Mouse (Mus musculus) cerebellum, adult 2 months (tissue): ENCODE results near the gene H3f3b. TPM values are rescaled to one million over a fixed set of nuclear protein-coding genes. Genes with fewer than 3 reads are reported as not detected.

ENCODE experiments used
- DNase-seq, 2 experiments: peaks; one replicate each; pipeline ENCODE4 v3.0.0; 2021
- H3K27ac ChIP-seq: fragments of 200-500 bp; 2 replicates; pipeline ENCODE4 v1.5.1; 2012; ENCODE audit warnings: low read length, control low read depth, inconsistent platforms; ENCODE audit not compliant: insufficient read depth
- H3K27me3 ChIP-seq: fragments of 200-500 bp; 2 replicates; pipeline ENCODE4 v1.6.1; 2012; ENCODE audit warnings: inconsistent platforms, mild to moderate bottlenecking, low read length, moderate library complexity; ENCODE audit not compliant: control insufficient read depth, insufficient read depth
- H3K4me1 ChIP-seq: fragments of 200-500 bp; 2 replicates; pipeline ENCODE4 v1.6.1; 2011; ENCODE audit warnings: low read length; ENCODE audit not compliant: control insufficient read depth, insufficient read depth
- H3K4me3 ChIP-seq: fragments of 200-500 bp; replicated peaks from 2 replicates; pipeline ENCODE3; 2011; ENCODE audit warnings: mild to moderate bottlenecking, low read depth, low read length, control low read depth; ENCODE audit not compliant: insufficient read depth
- CTCF ChIP-seq: fragments of 200-500 bp; IDR thresholded peaks from 2 replicates; pipeline ENCODE4 v1.5.1; 2011; ENCODE audit warnings: low read depth, mild to moderate bottlenecking, control low read depth, low read length, moderate library complexity, borderline replicate concordance; ENCODE audit not compliant: insufficient read depth
- POLR2A ChIP-seq: fragments of 200-500 bp; IDR thresholded peaks from 2 replicates; pipeline ENCODE4 v1.6.1; 2011; ENCODE audit warnings: low read length, control low read depth, borderline replicate concordance; ENCODE audit not compliant: insufficient read depth
- WGBS: fragments of 180-500 bp; shearing (Covaris S2); methylation state at CpG from one replicate; pipeline ENCODE4 v1.1.7; 2018; 5-methylcytosine and 5-hydroxymethylcytosine counted together
- polyA plus RNA-seq: library from polyadenylated mRNA; depleted of rRNA; stranded (reverse); fragments of >200 nt; gene quantifications from 2 replicates; pipeline ENCODE4 v1.2.3, GENCODE M21; 2012

H3f3b gene
- polyA plus RNA-seq, 1 experiment, result 456 TPM

DNA sequence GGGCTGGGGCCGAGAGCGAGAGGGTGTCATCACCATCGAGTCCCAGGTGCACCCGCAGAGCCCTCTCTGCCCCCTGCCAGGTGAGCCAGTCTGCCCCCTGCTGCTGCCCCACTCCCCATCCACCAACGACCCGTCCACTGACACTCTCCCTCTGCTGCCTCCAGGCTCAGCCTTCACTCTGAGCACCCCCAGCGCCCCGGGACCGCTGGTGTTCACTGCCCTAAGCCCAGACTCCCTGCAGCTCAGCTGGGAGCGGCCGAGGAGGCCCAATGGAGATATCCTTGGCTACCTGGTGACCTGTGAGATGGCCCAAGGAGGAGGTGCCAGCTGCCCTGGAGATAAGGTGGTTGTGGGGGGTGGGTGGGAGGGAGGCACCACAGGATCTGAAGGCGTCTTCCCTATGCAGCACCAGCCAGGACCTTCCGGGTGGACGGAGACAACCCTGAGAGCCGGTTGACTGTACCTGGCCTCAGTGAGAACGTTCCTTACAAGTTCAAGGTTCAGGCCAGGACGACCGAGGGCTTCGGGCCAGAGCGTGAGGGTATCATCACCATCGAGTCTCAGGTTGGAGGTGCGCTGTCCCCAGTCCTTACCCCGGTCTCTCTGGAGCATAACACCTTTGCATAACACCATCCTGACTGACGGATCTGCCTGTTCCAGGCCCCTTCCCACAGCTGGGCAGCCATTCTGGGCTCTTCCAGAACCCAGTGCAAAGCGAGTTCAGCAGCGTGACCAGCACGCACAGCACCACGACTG is 20.5 kb downstream of the H3f3b start:
- Histone ChIP-seq H3K4me1 (peaks cover 37% of the 10 kb centered on the region), H3K27me3 (no peaks in the 10 kb centered on the region), H3K27ac (no peak overlapping the region), H3K4me3 (no peak overlapping the region)
- no peak for DNase-seq
- 94% methylated on average over 28 of the region's 28 CpGs for WGBS
- TF ChIP-seq POLR2A, result no peak
- no peak for TF ChIP-seq CTCF

DNA sequence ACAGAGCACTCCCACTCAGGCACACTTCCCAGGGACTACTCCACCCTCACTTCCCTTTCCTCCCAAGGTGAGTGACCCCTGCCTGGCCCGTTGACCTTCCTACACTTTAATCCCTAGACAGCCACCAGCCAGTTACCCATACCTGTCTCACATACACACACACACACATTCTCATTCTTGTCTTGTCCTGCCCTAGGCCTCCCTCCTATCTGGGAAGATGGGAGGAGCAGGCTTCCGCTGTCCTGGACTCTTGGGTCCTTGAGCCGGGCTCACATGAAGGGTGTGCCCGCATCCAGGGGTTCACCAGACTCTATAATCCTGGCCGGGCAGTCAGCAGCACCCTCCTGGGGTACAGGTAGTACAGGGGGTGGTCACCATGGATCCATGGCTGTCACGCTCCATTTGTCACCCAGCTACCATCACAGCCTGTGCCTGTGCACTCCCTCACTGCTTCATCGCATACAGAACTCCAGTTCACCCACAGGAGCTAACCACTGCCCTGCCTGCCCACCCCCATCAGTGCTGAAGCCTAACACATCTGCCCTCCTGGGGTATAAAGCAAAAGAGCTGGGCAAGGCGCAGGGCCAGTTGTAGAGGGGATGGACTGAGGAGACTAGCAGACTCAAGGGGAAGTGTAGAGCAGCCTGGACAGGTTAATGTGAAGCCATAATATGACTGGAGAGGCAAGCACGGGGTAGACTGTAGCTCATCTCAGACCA is 21.9 kb downstream of the H3f3b start:
- DNase-seq, result no peak
- Histone ChIP-seq H3K27me3 (no peaks in the 10 kb centered on the region), H3K4me3 (no peak overlapping the region), H3K4me1 (peaks cover 35% of the 10 kb centered on the region), H3K27ac (no peak overlapping the region)
- 92% methylated on average over 9 of the region's 9 CpGs for WGBS
- TF ChIP-seq POLR2A, result no peak
- TF ChIP-seq CTCF, result no peak

DNA sequence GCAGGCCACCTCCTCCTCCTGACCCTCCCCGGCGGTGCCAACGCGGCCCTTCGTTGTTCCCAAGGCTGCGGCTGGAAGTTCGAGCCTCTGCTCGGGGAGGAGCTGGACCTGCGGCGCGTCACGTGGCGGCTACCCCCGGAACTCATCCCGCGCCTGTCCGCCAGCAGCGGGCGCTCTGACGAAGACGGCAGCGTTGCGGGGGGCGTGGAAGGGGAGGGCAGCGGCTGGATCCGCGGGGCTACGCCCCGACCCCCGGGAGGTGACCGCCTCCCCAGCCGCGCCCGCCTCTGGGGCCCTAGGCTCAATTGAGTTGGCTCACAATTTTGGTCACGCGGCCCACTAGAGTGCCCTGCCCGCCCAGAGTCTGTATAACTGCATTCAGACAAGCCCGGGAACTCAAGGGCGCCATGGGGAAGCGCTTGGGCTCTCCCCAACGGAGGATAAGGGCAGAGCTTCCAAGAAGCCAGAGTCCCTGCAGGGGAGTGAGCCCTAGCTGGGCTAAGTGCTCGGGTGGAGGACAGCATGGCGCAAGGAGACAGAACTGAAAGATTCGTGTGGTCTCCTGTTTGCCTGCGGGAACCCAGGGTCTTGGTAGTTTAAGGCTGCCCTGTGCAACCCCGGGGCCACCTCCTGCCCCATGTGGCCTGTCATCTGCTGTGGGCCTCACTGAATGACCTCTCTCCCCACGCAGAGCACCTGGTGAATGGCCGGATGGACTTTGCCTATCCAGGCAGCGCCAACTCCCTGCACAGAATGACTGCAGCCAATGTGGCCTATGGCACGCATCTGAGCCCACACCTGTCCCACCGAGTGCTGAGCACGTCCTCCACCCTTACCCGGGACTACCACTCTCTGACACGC is 22.7 kb downstream of the H3f3b start:
- Histone ChIP-seq H3K27ac (no peak overlapping the region), H3K4me1 (peaks cover 27% of the 10 kb centered on the region), H3K27me3 (no peaks in the 10 kb centered on the region), H3K4me3 (no peak overlapping the region)
- peak; percentile 47 to 49 for DNase-seq
- WGBS, result 17% methylated on average over 54 of the region's 54 CpGs
- TF ChIP-seq CTCF (peak; percentile 16; the same call in 1 of the 2 replicates), POLR2A (no peak)

DNA sequence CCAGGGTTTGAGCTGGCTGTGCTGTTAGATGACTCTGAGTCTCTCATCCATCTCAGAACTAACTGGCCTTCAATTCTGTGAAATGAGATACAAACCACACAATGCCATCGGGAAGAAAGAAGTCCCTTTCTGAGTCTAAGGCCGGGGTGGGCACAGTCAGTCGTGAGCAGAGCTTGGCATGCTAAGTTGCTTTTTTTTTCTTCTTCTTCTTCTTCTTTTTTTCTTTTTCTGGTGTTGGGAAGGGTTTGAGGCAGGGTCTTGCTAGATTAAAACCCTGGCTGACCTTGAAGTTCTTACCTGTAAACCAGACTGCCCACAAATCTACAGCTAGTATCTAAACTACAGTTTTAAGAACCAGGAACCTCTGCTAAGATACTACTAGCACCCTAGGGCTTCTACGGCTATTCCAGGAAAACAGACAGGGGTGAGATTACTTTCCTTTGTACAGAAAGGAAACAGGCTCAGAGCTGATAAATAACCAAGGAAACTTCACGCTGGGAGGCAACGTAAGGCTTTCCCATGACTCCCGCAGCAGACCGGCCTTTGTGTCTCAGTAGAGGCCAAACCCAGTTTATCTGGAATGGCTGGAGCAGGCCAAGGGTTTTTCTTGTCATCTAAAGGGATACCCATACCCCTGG is 23.5 kb downstream of the H3f3b start:
- no peak overlapping the region for H3K4me3 ChIP-seq
- H3K27me3 ChIP-seq, result no peaks in the 10 kb centered on the region
- no peak overlapping the region for H3K27ac ChIP-seq
- peaks cover 23% of the 10 kb centered on the region for H3K4me1 ChIP-seq
- 73% methylated on average over 8 of the region's 8 CpGs for WGBS
- TF ChIP-seq CTCF (no peak), POLR2A (no peak)
- DNase-seq, result no peak

DNA sequence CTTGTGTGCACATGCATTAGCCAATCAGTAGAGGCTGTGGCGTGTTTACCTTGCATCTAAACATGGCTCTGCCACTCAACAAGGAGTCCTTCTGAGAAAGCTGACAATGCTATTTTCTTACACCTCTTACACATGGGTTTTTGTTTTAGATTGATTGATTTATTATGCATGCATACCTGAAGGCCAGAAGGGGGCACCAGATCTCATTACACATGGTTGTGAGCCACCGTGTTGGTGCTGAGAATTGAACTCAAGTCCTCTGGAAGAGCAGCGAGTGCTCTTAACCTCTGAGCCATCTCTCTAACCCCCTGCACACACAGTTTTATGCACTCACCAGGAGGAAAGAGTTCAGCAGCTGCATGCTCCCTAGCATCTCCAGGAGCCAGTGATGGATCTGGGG is 24.9 kb downstream of the H3f3b start:
- WGBS, result 89% methylated on average over 3 of the region's 3 CpGs
- no peak for DNase-seq
- Histone ChIP-seq H3K27ac (no peak overlapping the region), H3K4me3 (no peak overlapping the region), H3K27me3 (no peaks in the 10 kb centered on the region), H3K4me1 (peaks cover 17% of the 10 kb centered on the region)
- TF ChIP-seq POLR2A (no peak), CTCF (no peak)

DNA sequence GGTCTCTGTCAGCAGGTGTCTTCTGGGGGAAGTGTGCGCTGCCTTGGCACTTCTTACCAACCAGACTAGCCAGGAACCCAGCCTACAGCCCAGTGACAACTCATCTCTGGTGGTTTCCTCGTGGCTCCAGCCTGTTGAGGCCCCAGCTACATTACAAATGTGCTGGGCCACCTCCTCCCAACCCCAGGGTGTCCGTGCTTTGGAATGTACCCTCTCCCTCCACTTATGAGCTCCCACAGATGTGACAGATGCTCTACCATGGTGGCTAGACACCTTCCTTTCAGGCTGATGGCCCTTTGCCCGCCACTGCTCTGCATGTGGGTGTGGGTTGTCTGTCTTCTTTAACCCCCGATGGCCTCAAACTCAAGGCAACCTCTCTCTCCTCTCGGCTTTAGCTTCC is 26.0 kb downstream of the H3f3b start:
- DNase-seq, result no peak
- WGBS, result 65% methylated on average over 6 of the region's 6 CpGs
- TF ChIP-seq POLR2A (no peak), CTCF (no peak)
- Histone ChIP-seq H3K4me3 (no peak overlapping the region), H3K4me1 (peaks cover 16% of the 10 kb centered on the region), H3K27me3 (no peaks in the 10 kb centered on the region), H3K27ac (no peak overlapping the region)

DNA sequence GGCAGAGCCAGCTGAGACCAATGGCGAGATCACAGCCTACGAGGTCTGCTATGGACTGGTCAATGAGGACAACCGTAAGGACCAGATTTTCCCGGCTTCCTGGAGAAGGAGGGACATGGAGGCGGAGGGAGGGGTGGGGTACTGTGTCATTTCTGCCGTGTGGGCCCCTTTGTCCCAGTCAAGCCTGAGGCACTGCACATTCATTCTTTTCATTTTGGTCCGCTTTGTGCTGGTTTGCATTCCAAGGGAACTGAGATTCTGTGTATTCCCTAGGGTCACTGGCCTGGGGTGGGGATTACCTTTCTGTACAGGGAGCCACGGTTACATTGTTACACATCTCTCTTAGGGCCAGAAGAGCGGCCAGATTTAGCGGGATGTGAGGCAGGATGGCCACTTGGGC is 27.2 kb downstream of the H3f3b start:
- no peak overlapping the region for H3K4me3 ChIP-seq
- DNase-seq, result no peak
- TF ChIP-seq CTCF, result no peak
- no peak overlapping the region for H3K27ac ChIP-seq
- 78% methylated on average over 10 of the region's 10 CpGs for WGBS
- peaks cover 15% of the 10 kb centered on the region for H3K4me1 ChIP-seq
- no peaks in the 10 kb centered on the region for H3K27me3 ChIP-seq
